Mouse (Mus musculus) hindbrain, embryonic 10.5 days (tissue): ENCODE results near the gene Itprid2. TPM values are rescaled to one million over a fixed set of nuclear protein-coding genes. Genes with fewer than 3 reads are reported as not detected.
A peak's percentile ranks its signal among the peaks of the same experiment; 100 is the strongest.

Source experiments
- DNase-seq: peaks from one replicate; pipeline ENCODE4 v3.0.0-alpha.2; 2017; ENCODE audit warnings: low spot score
- H3K27ac ChIP-seq: fragments of 300-500 bp; sonication (generic); 2 replicates; pipeline ENCODE4 v1.5.1; 2016; ENCODE audit warnings: mild to moderate bottlenecking, moderate library complexity
- H3K27me3 ChIP-seq: fragments of 300-500 bp; sonication (generic); 2 replicates; pipeline ENCODE4 v1.6.1; 2016; ENCODE audit warnings: mild to moderate bottlenecking; ENCODE audit not compliant: poor library complexity, insufficient read depth, severe bottlenecking
- H3K36me3 ChIP-seq: fragments of 300-500 bp; sonication (generic); 2 replicates; pipeline ENCODE4 v1.6.1; 2016; ENCODE audit warnings: mild to moderate bottlenecking, moderate library complexity
- H3K4me1 ChIP-seq: fragments of 300-500 bp; sonication (generic); replicated peaks from 2 replicates; pipeline ENCODE4 v1.6.1; 2016; ENCODE audit warnings: mild to moderate bottlenecking
- H3K4me3 ChIP-seq: fragments of 300-500 bp; sonication (generic); 2 replicates; pipeline ENCODE4 v1.5.1; 2016; ENCODE audit warnings: mild to moderate bottlenecking, moderate library complexity
- H3K9me3 ChIP-seq: fragments of 300-500 bp; sonication (generic); 2 replicates; pipeline ENCODE4 v1.6.1; 2016; ENCODE audit warnings: mild to moderate bottlenecking, moderate library complexity
- WGBS: fragments of 180-500 bp; shearing (Covaris S2); methylation state at CpG from one replicate; pipeline ENCODE4 v1.1.7; 2016; 5-methylcytosine and 5-hydroxymethylcytosine counted together
- polyA plus RNA-seq: library from polyadenylated mRNA; unstranded; fragments of >200 nt; fragmentation: Nextera tagmentation; extraction: Ambion mirVana; gene quantifications from 2 replicates; pipeline ENCODE4 v1.2.1, GENCODE M21; 2016

Gene Itprid2
- polyA plus RNA-seq, 1 experiment from 2014 or later: 5.2 TPM

- Histone ChIP-seq H3K9me3 (no peaks in the 10 kb centered on the region), H3K27me3 (no peaks in the 10 kb centered on the region), H3K4me3 (no peak overlapping the region), H3K27ac (no peak overlapping the region), H3K36me3 (no peaks in the 10 kb centered on the region), H3K4me1 (no peaks in the 10 kb centered on the region)
- no peak for DNase-seq
- WGBS: 86% methylated on average over 6 of the region's 6 CpGs
Measured at GRCm38 (mm10) chr2:79618614-79619568, 16.3 kb upstream of the Itprid2 start.

GRCm38 (mm10) chr2:79623256-79623655 lies 11.9 kb upstream of the Itprid2 start:
- Histone ChIP-seq H3K36me3 (no peaks in the 10 kb centered on the region), H3K9me3 (no peaks in the 10 kb centered on the region), H3K4me1 (no peaks in the 10 kb centered on the region), H3K27me3 (no peaks in the 10 kb centered on the region), H3K27ac (no peak overlapping the region), H3K4me3 (no peak overlapping the region)
- 90% methylated on average over 4 of the region's 4 CpGs for WGBS
- DNase-seq: no peak

GRCm38 (mm10) chr2:79627624-79628023 lies 7.5 kb upstream of the Itprid2 start:
- WGBS: 83% methylated on average over 1 of the region's 1 CpGs
- no peaks in the 10 kb centered on the region for H3K9me3 ChIP-seq
- H3K27me3 ChIP-seq: no peaks in the 10 kb centered on the region
- no peaks in the 10 kb centered on the region for H3K4me1 ChIP-seq
- no peak overlapping the region for H3K27ac ChIP-seq
- H3K36me3 ChIP-seq: no peaks in the 10 kb centered on the region
- H3K4me3 ChIP-seq: no peak overlapping the region
- no peak for DNase-seq

GRCm38 (mm10) chr2:79630231-79630630 lies 4.9 kb upstream of the Itprid2 start:
- Histone ChIP-seq H3K4me3 (no peak overlapping the region), H3K4me1 (no peaks in the 10 kb centered on the region), H3K27ac (no peak overlapping the region), H3K36me3 (no peaks in the 10 kb centered on the region), H3K9me3 (no peaks in the 10 kb centered on the region), H3K27me3 (no peaks in the 10 kb centered on the region)
- DNase-seq: no peak
- 79% methylated on average over 2 of the region's 2 CpGs for WGBS

DNA sequence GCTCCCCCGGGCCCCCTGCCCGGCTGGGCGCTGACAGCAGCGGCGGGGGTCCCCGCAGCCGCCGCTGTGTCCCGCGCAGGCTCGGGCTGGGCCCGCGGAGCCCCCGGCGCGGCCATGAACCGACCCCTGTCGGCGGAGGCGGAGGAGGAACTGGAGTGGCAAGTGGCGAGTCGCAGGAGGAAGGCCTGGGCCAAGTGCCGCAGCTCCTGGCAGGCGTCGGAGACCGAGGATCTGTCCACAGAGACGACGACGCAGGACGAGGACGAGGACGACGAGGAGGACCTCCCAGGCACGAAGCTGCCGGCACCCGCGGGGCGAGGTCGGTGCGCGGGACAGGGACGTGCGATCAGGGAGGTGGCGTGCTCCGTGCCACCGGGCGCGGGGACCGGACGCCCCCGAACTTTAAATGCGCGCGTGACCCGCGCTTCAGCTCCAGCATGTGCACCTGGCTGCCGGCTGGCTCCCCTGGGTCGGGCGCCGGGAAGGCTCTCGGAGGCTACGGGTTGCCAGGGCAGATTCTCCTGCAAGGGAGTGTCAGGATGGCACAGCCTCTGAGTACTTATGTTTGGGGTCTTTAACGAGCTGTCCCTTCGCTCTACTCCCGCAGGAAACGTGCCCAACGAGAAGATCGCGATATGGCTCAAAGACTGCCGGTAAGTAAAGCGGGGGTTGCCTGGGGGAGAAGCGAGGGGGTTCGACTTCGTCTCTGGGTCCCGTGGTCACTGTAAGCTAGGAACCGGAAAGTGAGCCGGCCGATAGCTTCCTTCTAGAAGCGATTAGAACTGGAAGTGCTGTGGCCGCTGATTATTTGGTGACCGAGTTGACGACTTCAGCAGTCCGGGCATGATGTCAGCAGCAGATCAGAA lies 507 bp downstream of the Itprid2 start:
- Histone ChIP-seq H3K9me3 (no peaks in the 10 kb centered on the region), H3K4me1 (peaks cover 18% of the 10 kb centered on the region; the same call in 1 of the 2 replicates), H3K27ac (peak overlapping the region; percentile 88), H3K4me3 (peak overlapping the region; percentile 77), H3K27me3 (no peaks in the 10 kb centered on the region), H3K36me3 (no peaks in the 10 kb centered on the region)
- DNase-seq: peak; percentile 78
- under 1% methylated on average over 83 of the region's 83 CpGs for WGBS

GRCm38 (mm10) chr2:79638924-79639323 lies 3.8 kb downstream of the Itprid2 start:
- H3K27me3 ChIP-seq: no peaks in the 10 kb centered on the region
- H3K4me1 ChIP-seq: peaks cover 18% of the 10 kb centered on the region; the same call in 1 of the 2 replicates
- no peak overlapping the region for H3K4me3 ChIP-seq
- H3K36me3 ChIP-seq: peaks cover 16% of the 10 kb centered on the region
- H3K27ac ChIP-seq: no peak overlapping the region
- WGBS: 63% methylated on average over 4 of the region's 4 CpGs
- no peaks in the 10 kb centered on the region for H3K9me3 ChIP-seq
- DNase-seq: no peak

- H3K9me3 ChIP-seq: no peaks in the 10 kb centered on the region
- no peaks in the 10 kb centered on the region for H3K27me3 ChIP-seq
- peak; percentile 23 for DNase-seq
- WGBS: 50% methylated on average over 4 of the region's 4 CpGs
- H3K4me1 ChIP-seq: 0 out of 2 replicates have a peak, but pooled peaks cover 5% of the 10 kb centered on the region
- no peak overlapping the region for H3K4me3 ChIP-seq
- H3K36me3 ChIP-seq: peaks cover 32% of the 10 kb centered on the region
- H3K27ac ChIP-seq: no peak overlapping the region
Measured at GRCm38 (mm10) chr2:79646237-79646688, 11.1 kb downstream of the Itprid2 start.

GRCm38 (mm10) chr2:79647094-79647493 lies 11.9 kb downstream of the Itprid2 start:
- H3K27me3 ChIP-seq: no peaks in the 10 kb centered on the region
- DNase-seq: no peak
- H3K4me1 ChIP-seq: 0 out of 2 replicates have a peak, but pooled peaks cover 5% of the 10 kb centered on the region
- 52% methylated on average over 4 of the region's 4 CpGs for WGBS
- H3K9me3 ChIP-seq: no peaks in the 10 kb centered on the region
- no peak overlapping the region for H3K4me3 ChIP-seq
- H3K27ac ChIP-seq: no peak overlapping the region
- H3K36me3 ChIP-seq: peaks cover 34% of the 10 kb centered on the region

- Histone ChIP-seq H3K27me3 (no peaks in the 10 kb centered on the region), H3K9me3 (no peaks in the 10 kb centered on the region), H3K4me1 (0 out of 2 replicates have a peak, but pooled peaks cover 5% of the 10 kb centered on the region), H3K27ac (no peak overlapping the region), H3K4me3 (no peak overlapping the region), H3K36me3 (peaks cover 30% of the 10 kb centered on the region)
- DNase-seq: no peak
- 40% methylated on average over 2 of the region's 2 CpGs for WGBS
Measured at GRCm38 (mm10) chr2:79647728-79648127, 12.6 kb downstream of the Itprid2 start.

DNA sequence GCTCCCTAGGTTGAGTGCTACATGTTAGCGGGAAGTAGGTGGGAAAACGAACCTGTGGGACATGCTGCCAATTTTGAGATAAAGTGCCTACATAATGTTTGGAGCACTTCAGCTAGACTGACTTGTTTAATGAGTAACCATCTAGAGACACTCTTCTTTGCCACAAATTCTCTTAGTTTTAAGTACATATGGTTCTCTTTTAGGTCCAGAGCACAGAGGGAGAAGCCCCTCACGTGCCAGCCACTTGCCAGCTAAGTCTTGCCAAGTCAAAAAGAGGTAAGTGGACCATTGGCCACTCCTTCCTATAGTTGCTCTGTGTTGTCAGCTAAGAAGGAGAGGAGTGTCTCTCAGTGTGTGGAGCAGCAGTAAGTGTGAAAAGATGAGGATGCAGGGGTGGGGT lies 16.0 kb downstream of the Itprid2 start:
- WGBS: 89% methylated on average over 3 of the region's 3 CpGs
- Histone ChIP-seq H3K4me3 (no peak overlapping the region), H3K9me3 (no peaks in the 10 kb centered on the region), H3K27ac (no peak overlapping the region), H3K36me3 (peaks cover 11% of the 10 kb centered on the region; the same call in 1 of the 2 replicates), H3K4me1 (0 out of 2 replicates have a peak, but pooled peaks cover 5% of the 10 kb centered on the region), H3K27me3 (no peaks in the 10 kb centered on the region)
- no peak for DNase-seq

DNA sequence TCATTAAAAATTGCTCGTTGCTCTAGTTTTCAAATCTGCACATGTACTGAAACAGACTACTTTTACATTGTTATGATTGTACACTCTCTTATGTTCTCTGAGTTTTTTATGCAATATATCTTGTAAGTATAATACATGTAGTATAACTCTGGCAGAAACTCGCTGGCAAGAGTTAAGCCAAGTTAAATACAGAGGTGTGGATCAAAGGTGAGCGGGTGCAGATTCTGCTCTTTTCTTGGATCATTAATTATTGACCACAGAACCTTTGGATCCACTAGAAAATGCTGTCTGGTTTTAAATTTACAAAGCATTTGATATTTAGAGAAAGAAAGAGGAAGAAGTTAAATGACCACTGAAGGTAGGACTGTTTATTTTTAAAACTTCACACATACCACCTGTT lies 16.5 kb downstream of the Itprid2 start:
- no peak overlapping the region for H3K27ac ChIP-seq
- H3K27me3 ChIP-seq: no peaks in the 10 kb centered on the region
- no peaks in the 10 kb centered on the region for H3K9me3 ChIP-seq
- no peak overlapping the region for H3K4me3 ChIP-seq
- DNase-seq: no peak
- H3K36me3 ChIP-seq: peaks cover 11% of the 10 kb centered on the region; the same call in 1 of the 2 replicates
- 92% methylated on average over 3 of the region's 3 CpGs for WGBS
- H3K4me1 ChIP-seq: 0 out of 2 replicates have a peak, but pooled peaks cover 5% of the 10 kb centered on the region

DNA sequence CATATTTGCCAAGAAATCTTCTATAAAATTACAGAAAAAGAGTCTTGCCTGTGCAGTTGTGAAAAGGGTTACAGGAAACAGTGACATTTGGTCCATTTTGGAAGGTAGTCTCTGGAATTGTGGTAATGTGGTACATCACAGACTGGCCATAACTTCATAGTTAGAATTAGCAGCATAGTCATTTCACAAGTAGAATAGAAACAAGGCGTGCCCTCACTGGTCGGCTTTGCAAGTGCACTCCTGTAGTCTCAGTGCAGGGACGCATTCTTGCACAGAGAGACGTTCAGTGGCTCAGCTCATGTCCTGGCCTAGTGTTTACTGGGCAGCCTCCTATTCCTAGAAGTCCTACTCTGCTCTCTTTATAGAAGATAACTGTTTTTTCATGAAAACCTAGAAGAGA lies 17.4 kb downstream of the Itprid2 start:
- no peak overlapping the region for H3K4me3 ChIP-seq
- no peak for DNase-seq
- WGBS: 92% methylated on average over 4 of the region's 4 CpGs
- peaks cover 18% of the 10 kb centered on the region for H3K36me3 ChIP-seq
- 0 out of 2 replicates have a peak, but pooled peaks cover 2% of the 10 kb centered on the region for H3K4me1 ChIP-seq
- H3K27ac ChIP-seq: no peak overlapping the region
- H3K9me3 ChIP-seq: no peaks in the 10 kb centered on the region
- no peaks in the 10 kb centered on the region for H3K27me3 ChIP-seq
